Mouse (Mus musculus) megakaryocyte, embryonic 14.5 days (primary cell): ENCODE measurements around the gene Etl4. TPM values are rescaled to one million over a fixed set of nuclear protein-coding genes. Genes with fewer than 3 reads are reported as not detected.

Experiments
- H3K27me3 ChIP-seq: replicated peaks from 2 replicates; pipeline ENCODE3; 2012; ENCODE audit warnings: inconsistent platforms
- H3K36me3 ChIP-seq: replicated peaks from 2 replicates; pipeline ENCODE3; 2012; ENCODE audit warnings: low read length, inconsistent platforms, mixed read lengths
- H3K4me1 ChIP-seq: 2 replicates; pipeline ENCODE4 v1.6.1; 2012; ENCODE audit warnings: inconsistent platforms
- H3K4me3 ChIP-seq: replicated peaks from 2 replicates; pipeline ENCODE3; 2012; ENCODE audit warnings: moderate library complexity, mild to moderate bottlenecking, inconsistent platforms
- H3K9me3 ChIP-seq: 2 replicates; pipeline ENCODE4 v1.6.1; 2012; ENCODE audit warnings: inconsistent platforms
- FLI1 ChIP-seq: IDR thresholded peaks from 2 replicates; pipeline ENCODE4 v1.6.1; 2012; ENCODE audit warnings: low read length, inconsistent platforms, mixed read lengths
- GATA1 ChIP-seq: IDR thresholded peaks from 3 replicates; pipeline ENCODE4 v1.6.1; 2012; ENCODE audit warnings: mixed read lengths, low read length, inconsistent platforms, borderline replicate concordance
- polyA plus RNA-seq: library from polyadenylated mRNA; stranded (reverse); fragments of >175 nt; gene quantifications from 2 replicates; pipeline ENCODE4 v1.2.3, GENCODE M21; 2012; ENCODE audit warnings: low replicate concordance; ENCODE audit not compliant: insufficient read depth

The Etl4 gene
- polyA plus RNA-seq, 1 experiment, result 0.12 TPM

GRCm38 (mm10) chr2:20546496-20547348 is 637.1 kb downstream of the Etl4 start:
- H3K4me1 ChIP-seq, result no peaks in the 10 kb centered on the region
- peaks cover 14% of the 10 kb centered on the region for H3K9me3 ChIP-seq
- no peaks in the 10 kb centered on the region for H3K36me3 ChIP-seq
- peaks cover 2% of the 10 kb centered on the region for H3K27me3 ChIP-seq
- no peak overlapping the region for H3K4me3 ChIP-seq
- TF ChIP-seq GATA1 (no peak), FLI1 (no peak)

GRCm38 (mm10) chr2:20547349-20547677 is 637.7 kb downstream of the Etl4 start:
- Histone ChIP-seq H3K4me1 (no peaks in the 10 kb centered on the region), H3K36me3 (no peaks in the 10 kb centered on the region), H3K9me3 (peaks cover 10% of the 10 kb centered on the region), H3K4me3 (no peak overlapping the region), H3K27me3 (peaks cover 2% of the 10 kb centered on the region)
- TF ChIP-seq GATA1, result no peak
- TF ChIP-seq FLI1, result no peak

GRCm38 (mm10) chr2:20547686-20548624 is 638.4 kb downstream of the Etl4 start:
- Histone ChIP-seq H3K9me3 (peaks cover 8% of the 10 kb centered on the region; the same call in 1 of the 2 replicates), H3K4me3 (no peak overlapping the region), H3K4me1 (no peaks in the 10 kb centered on the region), H3K36me3 (no peaks in the 10 kb centered on the region), H3K27me3 (peaks cover 2% of the 10 kb centered on the region)
- TF ChIP-seq FLI1 (no peak), GATA1 (no peak)

GRCm38 (mm10) chr2:20549065-20549464 is 639.5 kb downstream of the Etl4 start:
- peaks cover 2% of the 10 kb centered on the region for H3K27me3 ChIP-seq
- no peak overlapping the region for H3K4me3 ChIP-seq
- no peaks in the 10 kb centered on the region for H3K4me1 ChIP-seq
- peaks cover 8% of the 10 kb centered on the region; the same call in 1 of the 2 replicates for H3K9me3 ChIP-seq
- no peaks in the 10 kb centered on the region for H3K36me3 ChIP-seq
- no peak for TF ChIP-seq GATA1
- TF ChIP-seq FLI1, result no peak

- Histone ChIP-seq H3K36me3 (no peaks in the 10 kb centered on the region), H3K4me3 (no peak overlapping the region), H3K9me3 (peaks cover 5% of the 10 kb centered on the region; the same call in 1 of the 2 replicates), H3K4me1 (no peaks in the 10 kb centered on the region), H3K27me3 (peaks cover 2% of the 10 kb centered on the region)
- TF ChIP-seq GATA1 (no peak), FLI1 (no peak)
Measured at GRCm38 (mm10) chr2:20549996-20550395, 640.4 kb downstream of the Etl4 start.

GRCm38 (mm10) chr2:20555706-20556105 is 646.1 kb downstream of the Etl4 start:
- TF ChIP-seq GATA1, result no peak
- no peak for TF ChIP-seq FLI1
- Histone ChIP-seq H3K36me3 (no peaks in the 10 kb centered on the region), H3K4me1 (no peaks in the 10 kb centered on the region), H3K4me3 (no peak overlapping the region), H3K27me3 (no peaks in the 10 kb centered on the region), H3K9me3 (peaks cover 7% of the 10 kb centered on the region; the same call in 1 of the 2 replicates)

GRCm38 (mm10) chr2:20559083-20559482 is 649.5 kb downstream of the Etl4 start:
- Histone ChIP-seq H3K4me3 (no peak overlapping the region), H3K9me3 (peaks cover 10% of the 10 kb centered on the region; the same call in 1 of the 2 replicates), H3K4me1 (no peaks in the 10 kb centered on the region), H3K36me3 (no peaks in the 10 kb centered on the region), H3K27me3 (no peaks in the 10 kb centered on the region)
- no peak for TF ChIP-seq FLI1
- no peak for TF ChIP-seq GATA1

- peaks cover 10% of the 10 kb centered on the region; the same call in 1 of the 2 replicates for H3K9me3 ChIP-seq
- no peaks in the 10 kb centered on the region for H3K4me1 ChIP-seq
- H3K4me3 ChIP-seq, result no peak overlapping the region
- no peaks in the 10 kb centered on the region for H3K36me3 ChIP-seq
- H3K27me3 ChIP-seq, result no peaks in the 10 kb centered on the region
- TF ChIP-seq FLI1 (no peak), GATA1 (no peak)
Measured at GRCm38 (mm10) chr2:20559723-20560122, 650.1 kb downstream of the Etl4 start.

- Histone ChIP-seq H3K4me3 (no peak overlapping the region), H3K4me1 (no peaks in the 10 kb centered on the region), H3K36me3 (no peaks in the 10 kb centered on the region), H3K27me3 (no peaks in the 10 kb centered on the region), H3K9me3 (peaks cover 10% of the 10 kb centered on the region; the same call in 1 of the 2 replicates)
- TF ChIP-seq GATA1 (no peak), FLI1 (no peak)
Measured at GRCm38 (mm10) chr2:20560581-20560980, 651.0 kb downstream of the Etl4 start.
